Mouse (Mus musculus): ENCODE data around the gene Tex26. TPM values are rescaled to one million over a fixed set of nuclear protein-coding genes. Genes with fewer than 3 reads are reported as not detected.

Gene Tex26
- polyA plus RNA-seq, 1 experiment = 0.78 TPM

GRCm38 (mm10) chr5:149484270-149484669 is 44.8 kb downstream of the Tex26 start:
- DNase-seq (ENCODE audit: extremely low spot score in 1 of 2, low spot score in 1 of 2) = no peak

- DNase-seq (ENCODE audit: extremely low spot score in 1 of 2, low spot score in 1 of 2) = no peak
Measured at GRCm38 (mm10) chr5:149485447-149485846, 46.0 kb downstream of the Tex26 start.

GRCm38 (mm10) chr5:149488360-149489021 is 49.0 kb downstream of the Tex26 start:
- DNase-seq (ENCODE audit: extremely low spot score in 1 of 2, low spot score in 1 of 2) = no peak

GRCm38 (mm10) chr5:149489136-149489535 is 49.7 kb downstream of the Tex26 start:
- peak; percentile 77 to 80 for DNase-seq (ENCODE audit: extremely low spot score in 1 of 2, low spot score in 1 of 2)

GRCm38 (mm10) chr5:149490275-149490674 is 50.8 kb downstream of the Tex26 start:
- DNase-seq (ENCODE audit: extremely low spot score in 1 of 2, low spot score in 1 of 2) = no peak

- DNase-seq (ENCODE audit: extremely low spot score in 1 of 2, low spot score in 1 of 2) = no peak
Measured at GRCm38 (mm10) chr5:149495655-149496054, 56.2 kb downstream of the Tex26 start.

GRCm38 (mm10) chr5:149496401-149497066 is 57.1 kb downstream of the Tex26 start:
- DNase-seq (ENCODE audit: extremely low spot score in 1 of 2, low spot score in 1 of 2) = no peak

GRCm38 (mm10) chr5:149499936-149500335 is 60.5 kb downstream of the Tex26 start:
- DNase-seq (ENCODE audit: extremely low spot score in 1 of 2, low spot score in 1 of 2) = no peak

- peak in 1 of 2 experiments; percentile 68 for DNase-seq (ENCODE audit: extremely low spot score in 1 of 2, low spot score in 1 of 2)
Measured at GRCm38 (mm10) chr5:149503423-149504175, 64.1 kb downstream of the Tex26 start.

- no peak for DNase-seq (ENCODE audit: extremely low spot score in 1 of 2, low spot score in 1 of 2)
Measured at GRCm38 (mm10) chr5:149504985-149505384, 65.5 kb downstream of the Tex26 start.

- DNase-seq (ENCODE audit: extremely low spot score in 1 of 2, low spot score in 1 of 2) = no peak
Measured at GRCm38 (mm10) chr5:149506033-149506432, 66.6 kb downstream of the Tex26 start.

GRCm38 (mm10) chr5:149508094-149509029 is 68.9 kb downstream of the Tex26 start:
- no peak for DNase-seq (ENCODE audit: extremely low spot score in 1 of 2, low spot score in 1 of 2)

GRCm38 (mm10) chr5:149510323-149510722 is 70.9 kb downstream of the Tex26 start:
- no peak for DNase-seq (ENCODE audit: extremely low spot score in 1 of 2, low spot score in 1 of 2)

GRCm38 (mm10) chr5:149512695-149513094 is 73.2 kb downstream of the Tex26 start:
- DNase-seq (ENCODE audit: extremely low spot score in 1 of 2, low spot score in 1 of 2) = no peak

- DNase-seq (ENCODE audit: extremely low spot score in 1 of 2, low spot score in 1 of 2) = no peak
Measured at GRCm38 (mm10) chr5:149513438-149514086, 74.1 kb downstream of the Tex26 start.

- peak in 1 of 2 experiments; percentile 69 for DNase-seq (ENCODE audit: extremely low spot score in 1 of 2, low spot score in 1 of 2)
Measured at GRCm38 (mm10) chr5:149514087-149514671, 74.7 kb downstream of the Tex26 start.

- no peak for DNase-seq (ENCODE audit: extremely low spot score in 1 of 2, low spot score in 1 of 2)
Measured at GRCm38 (mm10) chr5:149514890-149515289, 75.4 kb downstream of the Tex26 start.

- DNase-seq (ENCODE audit: extremely low spot score in 1 of 2, low spot score in 1 of 2) = no peak
Measured at GRCm38 (mm10) chr5:149517116-149517515, 77.7 kb downstream of the Tex26 start.

Measured in frontal cortex, adult 2 months (tissue).